26 mouse cellular contexts compared by ENCODE assay signal in the genomic region with DNA sequence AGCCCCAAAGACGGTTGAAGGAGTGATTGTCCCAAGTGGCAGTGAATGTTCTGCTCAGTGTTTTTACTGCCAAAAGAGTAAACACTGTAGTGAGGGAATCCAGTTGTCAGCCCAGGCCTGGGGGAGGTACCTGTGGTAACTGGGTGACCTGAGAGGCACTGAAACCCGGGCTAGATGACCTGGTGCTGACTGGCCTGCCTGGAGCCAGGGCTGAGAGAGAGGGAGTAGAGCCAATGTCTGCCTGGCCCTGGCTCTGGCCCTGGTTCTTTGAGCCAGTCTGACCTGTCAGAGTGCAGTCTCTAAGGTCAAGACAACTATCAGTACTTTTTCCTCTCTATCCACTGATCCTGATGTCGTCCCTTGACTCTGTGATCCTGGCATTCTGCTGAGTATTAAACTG.
DNase-seq lines count a peak whose midpoint lies in the region; TF ChIP-seq lines count a peak whose summit lies in the region.
"Had no signal": no experiment of that assay in that cellular context is flagged by ENCODE, and none has a peak within 500 bp of the region (broad histone marks: within the 10 kb centered on the region; RNA-seq: fewer than 3 reads in every experiment).

No protein-coding gene starts in this region.

- WGBS in kidney, adult 2 months: 58% methylated on average over 3 of the region's 3 CpGs

- H3K27ac ChIP-seq in kidney, adult 2 months (ENCODE audit: insufficient read depth, low read depth, low read length): no peak overlapping the region
- H3K27ac ChIP-seq: embryonic facial prominence, embryonic 12.5 days; heart, adult 2 months; heart, embryonic 13.5 days; hindbrain, embryonic 10.5 days; hindbrain, embryonic 15.5 days; kidney, postnatal 0 days; lung, embryonic 15.5 days; midbrain, embryonic 10.5 days; midbrain, embryonic 15.5 days had no signal

- DNase-seq in adrenal gland, postnatal 10 days: peak; percentile 38
- no peak for DNase-seq in adrenal gland, postnatal 25 days
- DNase-seq in kidney, adult 2 months: peak; percentile 35
- no peak for DNase-seq in kidney, postnatal 14 days
- DNase-seq in ovary, postnatal 36 days (ENCODE audit: low spot score): peak; percentile 54
- DNase-seq in ovary, postnatal 10 days (ENCODE audit: low spot score): no peak
- no peak for DNase-seq in cerebellum, adult 11 months
- DNase-seq: cerebellum, adult 11-12 months; cerebellum, adult 9-11 months; embryo, embryonic 11 days; heart, adult 2 months; heart, postnatal 10 days; kidney, adult 11 months; liver; retina, postnatal 1 day; right cerebral cortex, postnatal 14 days; thymus, postnatal 14 days had no signal

- H3K4me3 ChIP-seq in kidney, adult 2 months (ENCODE audit: insufficient read depth, low read depth, low read length): no peak overlapping the region
- H3K4me3 ChIP-seq: embryonic facial prominence, embryonic 12.5 days; heart, adult 2 months; heart, embryonic 13.5 days; hindbrain, embryonic 10.5 days; hindbrain, embryonic 15.5 days; lung, embryonic 15.5 days; midbrain, embryonic 10.5 days; midbrain, embryonic 15.5 days had no signal

- no peaks in the 10 kb centered on the region for H3K36me3 ChIP-seq in kidney, adult 2 months (ENCODE audit: control insufficient read depth, insufficient read depth, low read length)
- H3K36me3 ChIP-seq: embryonic facial prominence, embryonic 12.5 days; heart, embryonic 13.5 days; hindbrain, embryonic 10.5 days; hindbrain, embryonic 15.5 days; lung, embryonic 15.5 days; midbrain, embryonic 10.5 days; midbrain, embryonic 15.5 days had no signal

- H3K27me3 ChIP-seq in kidney, adult 2 months (replicated peaks; ENCODE audit: control insufficient read depth, insufficient read depth, low read length): no peaks in the 10 kb centered on the region
- H3K27me3 ChIP-seq: embryonic facial prominence, embryonic 12.5 days; hindbrain, embryonic 15.5 days; lung, embryonic 15.5 days; midbrain, embryonic 15.5 days; Patski had no signal

- no peak for TF ChIP-seq CTCF in kidney, adult 2 months (conservative IDR thresholded peaks at IDR 0.05; ENCODE audit: insufficient read depth, insufficient read length, low read depth, low read length)

- TF ChIP-seq POLR2A in kidney, adult 2 months (IDR thresholded peaks at IDR 0.05; ENCODE audit: low read depth, low read length): no peak

- H3K4me1 ChIP-seq in kidney, adult 2 months (ENCODE audit: control insufficient read depth, insufficient read depth, low read length): no peaks in the 10 kb centered on the region
- H3K4me1 ChIP-seq: hindbrain, embryonic 15.5 days; midbrain, embryonic 15.5 days had no signal

Comparison
In these comparisons a context has a peak if more than half of its experiments do, and no peak if none do; other contexts are left out.
1. DNase-seq: peak in adrenal gland, postnatal 10 days (single experiment), kidney, adult 2 months (single experiment) and ovary, postnatal 36 days (single experiment); none in adrenal gland, postnatal 25 days (single experiment), kidney, postnatal 14 days (single experiment), ovary, postnatal 10 days (single experiment) and cerebellum, adult 11 months (single experiment).